Mouse (Mus musculus): ENCODE data around the gene Cort. TPM values are rescaled to one million over a fixed set of nuclear protein-coding genes. Genes with fewer than 3 reads are reported as not detected.

Gene Cort
- polyA plus RNA-seq, 1 experiment from 2014 or later = 0.64 TPM

DNA sequence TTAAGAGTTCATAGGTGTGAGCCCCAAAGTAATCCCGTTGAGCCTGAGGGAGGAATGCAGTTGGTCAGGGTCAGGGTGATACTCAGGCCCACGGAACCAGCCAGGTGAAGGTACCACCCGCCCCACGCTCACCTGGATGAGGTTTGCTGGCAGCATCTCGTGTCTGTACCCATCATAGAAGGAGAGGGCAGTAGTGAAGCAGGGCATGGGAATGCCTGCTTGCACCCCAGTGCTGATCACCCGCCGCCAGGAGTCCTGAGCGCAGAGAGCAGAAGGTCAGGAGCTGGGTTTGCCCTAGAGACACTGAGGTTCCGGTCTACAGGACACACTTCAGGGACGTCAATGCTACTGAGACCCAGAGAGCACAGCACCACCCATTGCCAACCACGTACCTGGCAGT is 24.2 kb upstream of the Cort start:
- 90% methylated on average over 11 of the region's 11 CpGs for WGBS
- peaks cover 34% of the 10 kb centered on the region for H3K36me3 ChIP-seq (ENCODE audit: control insufficient read depth, insufficient read depth, low read length)
- H3K4me3 ChIP-seq (ENCODE audit: low read length) = no peak overlapping the region

DNA sequence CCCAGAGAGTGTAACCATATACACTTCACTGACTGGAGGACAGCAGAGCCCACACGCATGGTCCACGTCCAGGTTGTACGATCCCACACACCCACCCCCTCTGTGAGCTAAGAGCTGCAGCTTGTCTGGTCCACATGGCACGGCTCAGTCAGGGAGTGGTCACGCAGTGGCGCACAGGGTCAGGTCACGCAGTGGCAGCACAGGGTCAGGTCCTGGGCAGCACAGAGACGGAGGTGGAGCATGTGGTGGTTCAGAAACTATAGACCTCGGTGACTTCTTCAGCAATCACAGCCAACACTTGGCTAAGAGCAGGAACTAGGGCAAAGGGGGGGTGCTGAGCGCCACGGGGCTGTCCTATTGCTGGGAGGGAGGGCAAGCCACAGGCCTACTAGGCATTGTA is 23.7 kb upstream of the Cort start:
- Histone ChIP-seq H3K27me3 (replicated peaks; ENCODE audit: control insufficient read depth, insufficient read depth, low read length) (no peaks in the 10 kb centered on the region), H3K9ac (ENCODE audit: low read depth, low read length) (no peak overlapping the region), H3K36me3 (ENCODE audit: control insufficient read depth, insufficient read depth, low read length) (peaks cover 29% of the 10 kb centered on the region), H3K4me3 (ENCODE audit: low read length) (no peak overlapping the region), H3K4me2 (ENCODE audit: low read length) (no peak overlapping the region), H3K4me1 (ENCODE audit: control insufficient read depth, insufficient read depth, low read depth, low read length) (no peaks in the 10 kb centered on the region), H3K27ac (ENCODE audit: low read depth, low read length) (no peak overlapping the region), H3K9me3 (ENCODE audit: control insufficient read depth, low read length) (no peaks in the 10 kb centered on the region)
- ATAC-seq = no peak
- WGBS = 78% methylated on average over 11 of the region's 11 CpGs

More for the DNA sequence above, 24.2 kb upstream of the Cort start:
- Histone ChIP-seq H3K9ac (ENCODE audit: low read depth, low read length) (no peak overlapping the region), H3K4me1 (ENCODE audit: control insufficient read depth, insufficient read depth, low read depth, low read length) (no peaks in the 10 kb centered on the region), H3K27ac (ENCODE audit: low read depth, low read length) (no peak overlapping the region), H3K4me2 (ENCODE audit: low read length) (no peak overlapping the region), H3K9me3 (ENCODE audit: control insufficient read depth, low read length) (no peaks in the 10 kb centered on the region), H3K27me3 (replicated peaks; ENCODE audit: control insufficient read depth, insufficient read depth, low read length) (no peaks in the 10 kb centered on the region)
- no peak for ATAC-seq

DNA sequence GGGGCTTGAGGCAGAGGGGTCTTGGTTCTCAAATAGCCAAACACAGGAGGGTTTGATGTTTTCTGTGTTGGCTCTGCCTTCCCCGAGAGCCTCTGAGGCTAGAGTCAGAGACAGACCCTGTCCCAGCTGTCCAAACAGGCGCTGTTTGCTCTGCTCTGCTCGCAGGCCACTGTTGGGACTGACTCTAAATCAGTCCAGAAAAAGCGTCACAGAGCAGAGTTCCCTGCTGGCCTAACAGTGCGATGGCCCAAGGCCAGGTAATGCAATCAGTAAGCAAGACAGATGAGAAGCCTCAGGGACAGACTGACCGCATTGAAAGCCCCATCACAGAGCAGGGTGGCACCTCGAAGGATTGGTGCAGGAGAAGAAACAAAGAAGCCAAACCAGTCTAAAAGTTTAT is 23.0 kb upstream of the Cort start:
- Histone ChIP-seq H3K9ac (ENCODE audit: low read depth, low read length) (no peak overlapping the region), H3K4me3 (ENCODE audit: low read length) (no peak overlapping the region), H3K4me2 (ENCODE audit: low read length) (no peak overlapping the region), H3K9me3 (ENCODE audit: control insufficient read depth, low read length) (no peaks in the 10 kb centered on the region), H3K36me3 (ENCODE audit: control insufficient read depth, insufficient read depth, low read length) (peaks cover 24% of the 10 kb centered on the region), H3K27ac (ENCODE audit: low read depth, low read length) (no peak overlapping the region), H3K4me1 (ENCODE audit: control insufficient read depth, insufficient read depth, low read depth, low read length) (peaks cover under 1% of the 10 kb centered on the region; the same call in 1 of the 2 replicates), H3K27me3 (replicated peaks; ENCODE audit: control insufficient read depth, insufficient read depth, low read length) (no peaks in the 10 kb centered on the region)
- no peak; the same call in 1 of the 2 replicates for ATAC-seq
- 73% methylated on average over 7 of the region's 7 CpGs for WGBS

DNA sequence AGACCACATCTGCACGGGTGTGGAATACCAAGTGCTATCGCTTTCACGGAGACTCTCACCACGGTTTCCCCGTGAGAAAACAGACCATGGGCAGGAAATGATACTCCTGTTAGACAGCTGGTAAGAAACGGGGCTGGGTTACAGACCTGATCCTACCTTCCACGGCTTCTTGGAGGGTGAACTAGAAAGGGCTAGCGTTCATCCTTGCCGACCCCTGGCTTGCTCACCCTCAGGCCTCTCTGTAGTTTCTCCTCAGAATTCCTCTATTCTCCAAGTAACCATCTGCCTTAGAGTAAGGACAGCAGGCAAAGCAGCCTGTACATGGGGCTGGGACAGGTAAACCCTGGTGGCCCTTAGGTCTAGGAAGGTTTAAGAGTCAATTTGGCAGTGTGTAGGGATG is 22.6 kb upstream of the Cort start:
- Histone ChIP-seq H3K27me3 (replicated peaks; ENCODE audit: control insufficient read depth, insufficient read depth, low read length) (no peaks in the 10 kb centered on the region), H3K36me3 (ENCODE audit: control insufficient read depth, insufficient read depth, low read length) (peaks cover 24% of the 10 kb centered on the region), H3K4me1 (ENCODE audit: control insufficient read depth, insufficient read depth, low read depth, low read length) (peaks cover 2% of the 10 kb centered on the region; the same call in 1 of the 2 replicates), H3K9me3 (ENCODE audit: control insufficient read depth, low read length) (no peaks in the 10 kb centered on the region), H3K27ac (ENCODE audit: low read depth, low read length) (no peak overlapping the region), H3K4me2 (ENCODE audit: low read length) (no peak overlapping the region), H3K9ac (ENCODE audit: low read depth, low read length) (no peak overlapping the region), H3K4me3 (ENCODE audit: low read length) (no peak overlapping the region)
- no peak for ATAC-seq
- WGBS = 82% methylated on average over 9 of the region's 9 CpGs

DNA sequence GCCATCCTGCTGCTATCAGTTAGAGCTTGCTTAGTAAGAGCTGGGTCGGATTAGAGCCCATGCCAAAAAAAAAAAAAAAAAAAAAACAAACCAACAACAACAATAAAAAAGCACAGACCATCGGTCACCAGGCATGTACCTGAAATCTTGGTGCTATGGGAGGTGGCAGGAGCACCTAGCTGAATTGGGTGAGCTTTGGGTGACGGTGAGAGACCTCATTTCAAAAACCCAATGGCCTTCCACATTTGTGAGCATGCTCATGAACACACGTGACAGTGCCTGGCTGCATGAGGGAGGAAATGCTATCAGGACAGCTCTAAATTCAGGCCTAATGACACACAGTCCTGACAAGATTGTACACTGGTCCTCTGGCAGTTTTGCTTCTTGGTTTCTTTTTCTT is 21.5 kb upstream of the Cort start:
- Histone ChIP-seq H3K27me3 (replicated peaks; ENCODE audit: control insufficient read depth, insufficient read depth, low read length) (no peaks in the 10 kb centered on the region), H3K9me3 (ENCODE audit: control insufficient read depth, low read length) (no peaks in the 10 kb centered on the region), H3K36me3 (ENCODE audit: control insufficient read depth, insufficient read depth, low read length) (peaks cover 16% of the 10 kb centered on the region), H3K4me1 (ENCODE audit: control insufficient read depth, insufficient read depth, low read depth, low read length) (peaks cover 2% of the 10 kb centered on the region; the same call in 1 of the 2 replicates), H3K4me3 (ENCODE audit: low read length) (no peak overlapping the region), H3K4me2 (ENCODE audit: low read length) (no peak overlapping the region), H3K27ac (ENCODE audit: low read depth, low read length) (no peak overlapping the region), H3K9ac (ENCODE audit: low read depth, low read length) (no peak overlapping the region)
- no peak for ATAC-seq
- 75% methylated on average over 4 of the region's 4 CpGs for WGBS

DNA sequence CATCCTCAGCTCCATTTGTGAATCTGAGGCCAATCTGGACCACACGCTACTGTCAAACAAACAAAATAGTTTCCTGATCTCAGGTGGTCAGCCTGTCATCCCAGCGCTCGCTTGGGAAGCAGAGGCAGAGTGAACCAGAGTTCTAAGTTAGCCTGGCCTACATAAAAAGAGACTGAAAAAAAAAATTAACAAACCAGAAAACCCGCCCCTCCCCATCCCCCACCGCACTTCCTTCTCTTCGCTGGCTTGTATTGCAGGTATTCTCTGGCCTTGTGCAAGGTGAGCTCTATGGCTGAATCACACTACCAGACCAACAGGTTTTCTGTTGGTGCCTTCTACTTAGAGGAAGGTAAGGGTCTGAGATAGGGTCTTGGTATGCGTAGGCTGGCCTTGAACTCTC is 21.0 kb upstream of the Cort start:
- H3K36me3 ChIP-seq (ENCODE audit: control insufficient read depth, insufficient read depth, low read length) = peaks cover 16% of the 10 kb centered on the region
- 85% methylated on average over 7 of the region's 7 CpGs for WGBS
- no peaks in the 10 kb centered on the region for H3K27me3 ChIP-seq (replicated peaks; ENCODE audit: control insufficient read depth, insufficient read depth, low read length)
- no peak overlapping the region for H3K27ac ChIP-seq (ENCODE audit: low read depth, low read length)
- no peak overlapping the region for H3K4me3 ChIP-seq (ENCODE audit: low read length)
- no peaks in the 10 kb centered on the region for H3K9me3 ChIP-seq (ENCODE audit: control insufficient read depth, low read length)
- H3K9ac ChIP-seq (ENCODE audit: low read depth, low read length) = no peak overlapping the region
- peaks cover 2% of the 10 kb centered on the region; the same call in 1 of the 2 replicates for H3K4me1 ChIP-seq (ENCODE audit: control insufficient read depth, insufficient read depth, low read depth, low read length)
- ATAC-seq = no peak
- H3K4me2 ChIP-seq (ENCODE audit: low read length) = no peak overlapping the region

DNA sequence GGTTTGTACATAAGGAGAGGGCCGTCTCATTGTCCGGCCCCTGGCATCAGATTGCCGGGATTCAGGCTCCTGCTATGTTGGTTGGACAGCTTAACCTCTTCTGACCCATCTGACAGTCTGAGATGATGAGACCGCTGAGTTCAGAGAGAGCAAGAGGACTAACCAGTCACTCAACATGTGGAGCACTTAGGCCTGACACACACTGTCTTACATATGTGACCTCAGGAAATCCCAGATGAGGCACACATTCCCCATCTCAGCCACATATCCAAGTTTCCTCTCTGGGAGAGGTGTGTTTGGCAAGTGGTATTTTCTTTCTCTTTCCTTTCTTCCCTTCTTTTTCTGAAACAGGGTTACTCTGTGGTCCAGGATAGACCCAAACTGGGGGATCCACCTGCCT is 18.6 kb upstream of the Cort start:
- Histone ChIP-seq H3K36me3 (ENCODE audit: control insufficient read depth, insufficient read depth, low read length) (peaks cover 2% of the 10 kb centered on the region), H3K9me3 (ENCODE audit: control insufficient read depth, low read length) (no peaks in the 10 kb centered on the region), H3K4me1 (ENCODE audit: control insufficient read depth, insufficient read depth, low read depth, low read length) (peaks cover 2% of the 10 kb centered on the region; the same call in 1 of the 2 replicates), H3K27me3 (replicated peaks; ENCODE audit: control insufficient read depth, insufficient read depth, low read length) (no peaks in the 10 kb centered on the region), H3K4me3 (ENCODE audit: low read length) (no peak overlapping the region), H3K27ac (ENCODE audit: low read depth, low read length) (no peak overlapping the region), H3K4me2 (ENCODE audit: low read length) (no peak overlapping the region), H3K9ac (ENCODE audit: low read depth, low read length) (no peak overlapping the region)
- 78% methylated on average over 4 of the region's 4 CpGs for WGBS
- no peak for ATAC-seq

DNA sequence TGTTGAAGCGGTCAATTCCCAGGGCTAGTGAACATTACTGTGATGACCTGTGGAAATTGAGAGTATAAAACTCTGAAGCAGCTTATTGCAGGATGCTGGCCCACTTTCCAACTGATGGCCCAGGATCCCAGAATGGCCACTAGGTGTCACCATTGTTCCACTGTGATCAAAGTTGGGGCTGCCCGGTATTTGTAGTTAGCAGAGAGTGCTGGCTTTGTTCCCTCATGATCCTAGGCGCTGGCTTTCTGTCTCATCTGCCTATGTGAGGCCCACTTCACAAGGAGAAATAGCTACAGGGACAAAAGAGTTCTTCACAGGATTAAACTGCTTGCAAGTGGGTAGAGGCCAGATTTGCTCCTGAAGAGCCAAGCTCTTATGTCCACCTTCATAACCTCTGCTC is 17.9 kb upstream of the Cort start:
- Histone ChIP-seq H3K4me2 (ENCODE audit: low read length) (no peak overlapping the region), H3K36me3 (ENCODE audit: control insufficient read depth, insufficient read depth, low read length) (peaks cover 2% of the 10 kb centered on the region; the same call in 1 of the 2 replicates), H3K4me3 (ENCODE audit: low read length) (no peak overlapping the region), H3K27me3 (replicated peaks; ENCODE audit: control insufficient read depth, insufficient read depth, low read length) (no peaks in the 10 kb centered on the region), H3K27ac (ENCODE audit: low read depth, low read length) (0 out of 2 replicates have a peak overlapping the region, but pooled peaks have one; percentile 29), H3K9me3 (ENCODE audit: control insufficient read depth, low read length) (no peaks in the 10 kb centered on the region), H3K4me1 (ENCODE audit: control insufficient read depth, insufficient read depth, low read depth, low read length) (peaks cover 2% of the 10 kb centered on the region; the same call in 1 of the 2 replicates), H3K9ac (ENCODE audit: low read depth, low read length) (no peak overlapping the region)
- ATAC-seq = peak; percentile 90
- 7% methylated on average over 3 of the region's 3 CpGs for WGBS

DNA sequence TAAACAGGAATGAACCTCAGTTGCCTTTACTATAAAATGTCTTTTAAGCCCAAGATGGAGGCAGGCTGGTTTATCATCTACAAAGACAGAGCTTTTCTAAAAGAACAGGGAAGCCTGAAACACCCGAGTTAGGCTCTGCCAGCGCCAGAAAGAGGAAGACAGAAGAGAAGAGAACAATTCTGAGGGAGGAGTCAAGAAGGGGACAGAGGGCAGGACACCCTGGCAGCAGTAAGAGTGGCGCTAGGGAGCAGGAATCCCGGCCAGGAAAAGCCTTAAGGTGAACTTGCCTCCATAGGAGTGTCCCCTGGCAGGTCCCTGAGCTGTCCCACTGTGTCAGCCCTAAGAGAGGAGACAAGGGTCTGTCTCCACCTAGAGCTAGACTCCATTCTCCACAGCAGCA is 17.0 kb upstream of the Cort start:
- no peak overlapping the region for H3K9ac ChIP-seq (ENCODE audit: low read depth, low read length)
- 34% methylated on average over 4 of the region's 4 CpGs for WGBS
- H3K4me1 ChIP-seq (ENCODE audit: control insufficient read depth, insufficient read depth, low read depth, low read length) = peaks cover 2% of the 10 kb centered on the region; the same call in 1 of the 2 replicates
- H3K27me3 ChIP-seq (replicated peaks; ENCODE audit: control insufficient read depth, insufficient read depth, low read length) = no peaks in the 10 kb centered on the region
- no peak overlapping the region for H3K27ac ChIP-seq (ENCODE audit: low read depth, low read length)
- H3K36me3 ChIP-seq (ENCODE audit: control insufficient read depth, insufficient read depth, low read length) = no peaks in the 10 kb centered on the region
- no peak overlapping the region for H3K4me3 ChIP-seq (ENCODE audit: low read length)
- no peaks in the 10 kb centered on the region for H3K9me3 ChIP-seq (ENCODE audit: control insufficient read depth, low read length)
- no peak overlapping the region for H3K4me2 ChIP-seq (ENCODE audit: low read length)
- no peak for ATAC-seq

DNA sequence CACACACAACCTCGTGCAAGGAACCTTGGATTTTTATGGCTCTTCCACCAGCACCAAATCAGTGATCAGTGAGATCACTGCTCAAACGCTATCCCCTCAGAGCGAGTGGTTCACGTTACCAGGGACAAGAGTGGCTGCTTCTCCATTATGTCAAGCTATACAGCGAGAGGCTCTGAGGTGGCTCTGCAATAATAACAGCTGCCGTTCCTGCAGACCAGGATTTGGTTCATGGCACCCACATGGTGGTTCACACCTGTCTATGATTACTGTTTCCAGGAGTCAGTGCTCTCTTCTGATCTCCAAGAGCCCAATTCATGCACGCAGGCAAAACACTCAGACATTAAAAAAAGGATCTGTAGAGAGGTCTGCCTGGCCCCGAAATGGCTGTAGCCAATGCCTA is 12.0 kb upstream of the Cort start:
- 84% methylated on average over 8 of the region's 8 CpGs for WGBS
- no peak overlapping the region for H3K4me3 ChIP-seq (ENCODE audit: low read length)
- no peaks in the 10 kb centered on the region for H3K36me3 ChIP-seq (ENCODE audit: control insufficient read depth, insufficient read depth, low read length)
- ATAC-seq = no peak
- H3K27me3 ChIP-seq (replicated peaks; ENCODE audit: control insufficient read depth, insufficient read depth, low read length) = no peaks in the 10 kb centered on the region
- no peak overlapping the region for H3K9ac ChIP-seq (ENCODE audit: low read depth, low read length)
- no peak overlapping the region for H3K4me2 ChIP-seq (ENCODE audit: low read length)
- H3K4me1 ChIP-seq (ENCODE audit: control insufficient read depth, insufficient read depth, low read depth, low read length) = peaks cover 8% of the 10 kb centered on the region
- H3K9me3 ChIP-seq (ENCODE audit: control insufficient read depth, low read length) = no peaks in the 10 kb centered on the region
- no peak overlapping the region for H3K27ac ChIP-seq (ENCODE audit: low read depth, low read length)
